Mouse (Mus musculus): ENCODE measurements around the gene Ndufb5. TPM values are rescaled to one million over a fixed set of nuclear protein-coding genes. Genes with fewer than 3 reads are reported as not detected.
"Not testable (repeated sequence)": the region's sequence is repeated elsewhere in the genome, so short reads cannot be mapped to it uniquely, and the experiment has no call there.

The Ndufb5 gene
- polyA plus RNA-seq, 1 experiment from 2014 or later = 296 TPM

GRCm38 (mm10) chr3:32737172-32737655 lies 424 bp downstream of the Ndufb5 start, which contains the start of gene Mrpl47:
Mrpl47 (minus strand) TSS chr3:32737605.
- Histone ChIP-seq H3K4me1 (peaks cover 17% of the 10 kb centered on the region), H3K27ac (replicated peaks) (peak within 1 kb of the TSS; percentile 87), H3K4me2 (replicated peaks) (peak within 1 kb of the TSS; percentile 73), H3K9ac (peak within 1 kb of the TSS; percentile 63), H3K4me3 (replicated peaks) (peak within 1 kb of the TSS; percentile 72), H3K27me3 (no peaks in the 10 kb centered on the region), H3K9me3 (replicated peaks) (no peaks in the 10 kb centered on the region), H3K36me3 (peaks cover 19% of the 10 kb centered on the region)
- WGBS = under 1% methylated on average over 31 of the region's 31 CpGs
- ATAC-seq (ENCODE audit: insufficient number of reproducible peaks, low FRiP score, low TSS enrichment, low read depth) = peak; percentile 29

- H3K9ac ChIP-seq = no peak overlapping the region
- H3K4me2 ChIP-seq (replicated peaks) = no peak overlapping the region
- peaks cover 17% of the 10 kb centered on the region for H3K4me1 ChIP-seq
- H3K9me3 ChIP-seq (replicated peaks) = no peaks in the 10 kb centered on the region
- 86% methylated on average over 5 of the region's 5 CpGs for WGBS
- H3K4me3 ChIP-seq (replicated peaks) = no peak overlapping the region
- H3K36me3 ChIP-seq = peaks cover 15% of the 10 kb centered on the region
- no peak overlapping the region for H3K27ac ChIP-seq (replicated peaks)
- no peaks in the 10 kb centered on the region for H3K27me3 ChIP-seq
- no peak for ATAC-seq (ENCODE audit: insufficient number of reproducible peaks, low FRiP score, low TSS enrichment, low read depth)
These were observed 1.8 kb downstream of the Ndufb5 start for GRCm38 (mm10) chr3:32738549-32738948.

- 86% methylated on average over 2 of the region's 2 CpGs for WGBS
- Histone ChIP-seq H3K9ac (no peak overlapping the region), H3K4me3 (replicated peaks) (no peak overlapping the region), H3K27ac (replicated peaks) (no peak overlapping the region), H3K27me3 (no peaks in the 10 kb centered on the region), H3K36me3 (peaks cover 25% of the 10 kb centered on the region), H3K4me1 (peaks cover 10% of the 10 kb centered on the region), H3K4me2 (replicated peaks) (no peak overlapping the region), H3K9me3 (replicated peaks) (no peaks in the 10 kb centered on the region)
- no peak for ATAC-seq (ENCODE audit: insufficient number of reproducible peaks, low FRiP score, low TSS enrichment, low read depth)
These were observed 5.5 kb downstream of the Ndufb5 start for GRCm38 (mm10) chr3:32742276-32742780.

GRCm38 (mm10) chr3:32745001-32745400 lies 8.2 kb downstream of the Ndufb5 start:
- 90% methylated on average over 6 of the region's 6 CpGs for WGBS
- H3K27ac ChIP-seq (replicated peaks) = no peak overlapping the region
- peaks cover 43% of the 10 kb centered on the region for H3K36me3 ChIP-seq

GRCm38 (mm10) chr3:32745426-32745825 lies 8.6 kb downstream of the Ndufb5 start:
- H3K4me3 ChIP-seq (replicated peaks); H3K27me3 ChIP-seq; H3K4me2 ChIP-seq (replicated peaks); ATAC-seq (ENCODE audit: insufficient number of reproducible peaks, low FRiP score, low TSS enrichment, low read depth); H3K9ac ChIP-seq; H3K4me1 ChIP-seq; H3K9me3 ChIP-seq (replicated peaks); H3K27ac ChIP-seq (replicated peaks): not testable (repeated sequence)
- H3K36me3 ChIP-seq = peaks cover 47% of the 10 kb centered on the region

More at GRCm38 (mm10) chr3:32745001-32745400, 8.2 kb downstream of the Ndufb5 start:
- Histone ChIP-seq H3K4me3 (replicated peaks) (no peak overlapping the region), H3K27me3 (no peaks in the 10 kb centered on the region), H3K9me3 (replicated peaks) (no peaks in the 10 kb centered on the region), H3K4me1 (no peaks in the 10 kb centered on the region), H3K9ac (no peak overlapping the region), H3K4me2 (replicated peaks) (no peak overlapping the region)
- ATAC-seq (ENCODE audit: insufficient number of reproducible peaks, low FRiP score, low TSS enrichment, low read depth) = no peak

- Histone ChIP-seq H3K9me3 (replicated peaks) (no peaks in the 10 kb centered on the region), H3K4me1 (no peaks in the 10 kb centered on the region), H3K36me3 (peaks cover 64% of the 10 kb centered on the region), H3K27me3 (no peaks in the 10 kb centered on the region), H3K9ac (no peak overlapping the region), H3K4me3 (replicated peaks) (no peak overlapping the region), H3K27ac (replicated peaks) (no peak overlapping the region), H3K4me2 (replicated peaks) (no peak overlapping the region)
- ATAC-seq (ENCODE audit: insufficient number of reproducible peaks, low FRiP score, low TSS enrichment, low read depth) = no peak
- 88% methylated on average over 9 of the region's 9 CpGs for WGBS
These were observed 11.6 kb downstream of the Ndufb5 start for GRCm38 (mm10) chr3:32748384-32748783.

GRCm38 (mm10) chr3:32749820-32750579 lies 13.2 kb downstream of the Ndufb5 start:
- H3K4me3 ChIP-seq (replicated peaks) = no peak overlapping the region
- ATAC-seq (ENCODE audit: insufficient number of reproducible peaks, low FRiP score, low TSS enrichment, low read depth) = no peak
- H3K9me3 ChIP-seq (replicated peaks) = no peaks in the 10 kb centered on the region
- H3K4me2 ChIP-seq (replicated peaks) = no peak overlapping the region
- peaks cover 68% of the 10 kb centered on the region for H3K36me3 ChIP-seq
- H3K4me1 ChIP-seq = no peaks in the 10 kb centered on the region
- no peak overlapping the region for H3K9ac ChIP-seq
- no peaks in the 10 kb centered on the region for H3K27me3 ChIP-seq
- H3K27ac ChIP-seq (replicated peaks) = no peak overlapping the region
- WGBS = 89% methylated on average over 4 of the region's 4 CpGs

GRCm38 (mm10) chr3:32754384-32754915 lies 17.7 kb downstream of the Ndufb5 start:
- Histone ChIP-seq H3K9me3 (replicated peaks) (no peaks in the 10 kb centered on the region), H3K4me3 (replicated peaks) (no peak overlapping the region), H3K9ac (no peak overlapping the region), H3K27me3 (no peaks in the 10 kb centered on the region), H3K4me1 (no peaks in the 10 kb centered on the region), H3K36me3 (peaks cover 40% of the 10 kb centered on the region), H3K27ac (replicated peaks) (no peak overlapping the region), H3K4me2 (replicated peaks) (no peak overlapping the region)
- WGBS = 87% methylated on average over 3 of the region's 3 CpGs
- ATAC-seq (ENCODE audit: insufficient number of reproducible peaks, low FRiP score, low TSS enrichment, low read depth) = no peak

- Histone ChIP-seq H3K4me1 (no peaks in the 10 kb centered on the region), H3K9me3 (replicated peaks) (no peaks in the 10 kb centered on the region)
These were observed 22.4 kb downstream of the Ndufb5 start for GRCm38 (mm10) chr3:32759212-32759611.

GRCm38 (mm10) chr3:32762962-32763361 lies 26.2 kb downstream of the Ndufb5 start:
- Histone ChIP-seq H3K4me2 (replicated peaks) (no peak overlapping the region), H3K9ac (no peak overlapping the region), H3K27ac (replicated peaks) (no peak overlapping the region), H3K9me3 (replicated peaks) (no peaks in the 10 kb centered on the region), H3K27me3 (no peaks in the 10 kb centered on the region), H3K36me3 (no peaks in the 10 kb centered on the region), H3K4me1 (no peaks in the 10 kb centered on the region), H3K4me3 (replicated peaks) (no peak overlapping the region)
- 56% methylated on average over 8 of the region's 8 CpGs for WGBS
- ATAC-seq (ENCODE audit: insufficient number of reproducible peaks, low FRiP score, low TSS enrichment, low read depth) = no peak

More at GRCm38 (mm10) chr3:32759212-32759611, 22.4 kb downstream of the Ndufb5 start:
- H3K27ac ChIP-seq (replicated peaks) = no peak overlapping the region
- ATAC-seq (ENCODE audit: insufficient number of reproducible peaks, low FRiP score, low TSS enrichment, low read depth) = no peak
- 63% methylated on average over 5 of the region's 5 CpGs for WGBS
- no peak overlapping the region for H3K9ac ChIP-seq
- H3K4me3 ChIP-seq (replicated peaks) = no peak overlapping the region
- no peaks in the 10 kb centered on the region for H3K27me3 ChIP-seq
- H3K36me3 ChIP-seq = no peaks in the 10 kb centered on the region
- H3K4me2 ChIP-seq (replicated peaks) = no peak overlapping the region

GRCm38 (mm10) chr3:32763902-32764301 lies 27.1 kb downstream of the Ndufb5 start:
- 49% methylated on average over 7 of the region's 7 CpGs for WGBS

More at GRCm38 (mm10) chr3:32763902-32764301, 27.1 kb downstream of the Ndufb5 start:
- no peak for ATAC-seq (ENCODE audit: insufficient number of reproducible peaks, low FRiP score, low TSS enrichment, low read depth)
- Histone ChIP-seq H3K4me2 (replicated peaks) (no peak overlapping the region), H3K4me3 (replicated peaks) (no peak overlapping the region), H3K9me3 (replicated peaks) (no peaks in the 10 kb centered on the region), H3K4me1 (no peaks in the 10 kb centered on the region), H3K9ac (no peak overlapping the region), H3K27me3 (no peaks in the 10 kb centered on the region), H3K27ac (replicated peaks) (no peak overlapping the region), H3K36me3 (no peaks in the 10 kb centered on the region)

Data from embryonic facial prominence, embryonic 15.5 days (tissue).